In genomic region chr2:30442498-30442890, GRCm38 (mm10) we compare ENCODE assay signal across 7 mouse cellular contexts. TPM values are rescaled to one million over a fixed set of nuclear protein-coding genes. Genes with fewer than 3 reads are reported as not detected.
DNase-seq lines count a peak whose midpoint lies in the region; ATAC-seq and TF ChIP-seq lines count a peak whose summit lies in the region.

No protein-coding gene starts in this region.

- WGBS in heart, embryonic 12.5 days: 33% methylated on average over 5 of the region's 5 CpGs
- 71% methylated on average over 5 of the region's 5 CpGs for WGBS in liver, embryonic 13.5 days (ENCODE audit: insufficient replicate concordance)

- peaks cover 9% of the 10 kb centered on the region for H3K36me3 ChIP-seq in testis, adult 2 months (ENCODE audit: control insufficient read depth, insufficient read depth, low read length)
- peaks cover 62% of the 10 kb centered on the region for H3K36me3 ChIP-seq in heart, embryonic 12.5 days
- H3K36me3 ChIP-seq in liver, embryonic 13.5 days: peaks cover 99% of the 10 kb centered on the region

- no peak for DNase-seq in testis, postnatal 10 days (ENCODE audit: low spot score)
- no peak for DNase-seq in liver, embryonic 13.5 days
- no peak for DNase-seq in urinary bladder, postnatal 10 days (ENCODE audit: low spot score)
- no peak for DNase-seq in frontal cortex, postnatal 36 days (ENCODE audit: low spot score in 2 of 2)
- no peak for DNase-seq in ovary, postnatal 36 days (ENCODE audit: low spot score)

- peak overlapping the region; percentile 74 for H3K4me2 ChIP-seq in heart, embryonic 12.5 days
- peak overlapping the region; percentile 51 for H3K4me2 ChIP-seq in liver, embryonic 13.5 days

- H3K4me3 ChIP-seq in testis, adult 2 months (ENCODE audit: control insufficient read depth, low read depth, low read length): no peak overlapping the region
- H3K4me3 ChIP-seq in heart, embryonic 12.5 days: peak overlapping the region; percentile 39
- peak overlapping the region; percentile 18; the same call in 1 of the 2 replicates for H3K4me3 ChIP-seq in liver, embryonic 13.5 days (replicated peaks)

- H3K27ac ChIP-seq in testis, adult 2 months (ENCODE audit: control insufficient read depth, insufficient read depth, low read depth, low read length): peak overlapping the region; percentile 92
- peak overlapping the region; percentile 100 for H3K27ac ChIP-seq in heart, embryonic 12.5 days (ENCODE audit: poor library complexity, severe bottlenecking)
- H3K27ac ChIP-seq in liver, embryonic 13.5 days: peak overlapping the region; percentile 85

- H3K27me3 ChIP-seq in testis, adult 2 months (ENCODE audit: control insufficient read depth, insufficient read depth, low read length): no peaks in the 10 kb centered on the region
- no peaks in the 10 kb centered on the region for H3K27me3 ChIP-seq in heart, embryonic 12.5 days (replicated peaks)
- H3K27me3 ChIP-seq in liver, embryonic 13.5 days: no peaks in the 10 kb centered on the region

- TF ChIP-seq POLR2A in testis, adult 2 months (IDR thresholded peaks at IDR 0.05; ENCODE audit: control insufficient read depth, low read depth, low read length): no peak

- peak overlapping the region; percentile 84 for H3K9ac ChIP-seq in heart, embryonic 12.5 days
- peak overlapping the region; percentile 40; the same call in 1 of the 2 replicates for H3K9ac ChIP-seq in liver, embryonic 13.5 days

- no peak for TF ChIP-seq CTCF in testis, adult 2 months (IDR thresholded peaks at IDR 0.05; ENCODE audit: control insufficient read depth, insufficient read depth, insufficient replicate concordance, low read depth, low read length)

- peaks cover 14% of the 10 kb centered on the region for H3K4me1 ChIP-seq in testis, adult 2 months (ENCODE audit: control insufficient read depth, insufficient read depth, low read length)
- H3K4me1 ChIP-seq in heart, embryonic 12.5 days (replicated peaks): peaks cover 82% of the 10 kb centered on the region
- H3K4me1 ChIP-seq in liver, embryonic 13.5 days (replicated peaks): peaks cover 65% of the 10 kb centered on the region

- no peaks in the 10 kb centered on the region for H3K9me3 ChIP-seq in heart, embryonic 12.5 days (replicated peaks)
- H3K9me3 ChIP-seq in liver, embryonic 13.5 days (replicated peaks): no peaks in the 10 kb centered on the region

- ATAC-seq in heart, embryonic 12.5 days (ENCODE audit: insufficient number of reproducible peaks, low FRiP score): no peak
- no peak for ATAC-seq in liver, embryonic 13.5 days (ENCODE audit: low read depth)

RNA-seq across cellular contexts. Expression of gene Ptpa, which starts 26.7 kb away (rescaled TPM):
- polyA plus RNA-seq in testis, adult 2 months (2012; rRNA removed): 87.3 and 106 TPM in 2 replicates
- 107 and 115 TPM in 2 replicates for polyA plus RNA-seq in heart, embryonic 12.5 days (2016; fragmentation: Nextera tagmentation; extraction: Ambion mirVana)
- 142 and 147 TPM in 2 replicates for polyA plus RNA-seq in liver, embryonic 13.5 days (2015; fragmentation: Nextera tagmentation; extraction: Ambion mirVana)

RNA-seq across cellular contexts. Expression of gene Crat, which starts 26.9 kb away (rescaled TPM):
- 591 and 623 TPM in 2 replicates for polyA plus RNA-seq in testis, adult 2 months (2012; rRNA removed)
- 67.9 and 74.2 TPM in 2 replicates for polyA plus RNA-seq in heart, embryonic 12.5 days (2016; fragmentation: Nextera tagmentation; extraction: Ambion mirVana)
- 20.5 and 23.9 TPM in 2 replicates for polyA plus RNA-seq in liver, embryonic 13.5 days (2015; fragmentation: Nextera tagmentation; extraction: Ambion mirVana)

RNA-seq across cellular contexts. Expression of gene Ier5l, which starts 31.5 kb away (rescaled TPM):
- polyA plus RNA-seq in testis, adult 2 months (2012; rRNA removed): 2.2 and 2.8 TPM in 2 replicates
- 1.7 and 2.0 TPM in 2 replicates for polyA plus RNA-seq in heart, embryonic 12.5 days (2016; fragmentation: Nextera tagmentation; extraction: Ambion mirVana)
- polyA plus RNA-seq in liver, embryonic 13.5 days (2015; fragmentation: Nextera tagmentation; extraction: Ambion mirVana): 0.12 and 0.13 TPM in 2 replicates

RNA-seq across cellular contexts. Expression of gene Dolpp1, which starts 50.4 kb away (rescaled TPM):
- 27.3 and 32.6 TPM in 2 replicates for polyA plus RNA-seq in testis, adult 2 months (2012; rRNA removed)
- polyA plus RNA-seq in heart, embryonic 12.5 days (2016; fragmentation: Nextera tagmentation; extraction: Ambion mirVana): 21.9 and 22.2 TPM in 2 replicates
- 20.3 and 21.3 TPM in 2 replicates for polyA plus RNA-seq in liver, embryonic 13.5 days (2015; fragmentation: Nextera tagmentation; extraction: Ambion mirVana)
